Mouse (Mus musculus): ENCODE measurements around the gene Ttc27.

DNA sequence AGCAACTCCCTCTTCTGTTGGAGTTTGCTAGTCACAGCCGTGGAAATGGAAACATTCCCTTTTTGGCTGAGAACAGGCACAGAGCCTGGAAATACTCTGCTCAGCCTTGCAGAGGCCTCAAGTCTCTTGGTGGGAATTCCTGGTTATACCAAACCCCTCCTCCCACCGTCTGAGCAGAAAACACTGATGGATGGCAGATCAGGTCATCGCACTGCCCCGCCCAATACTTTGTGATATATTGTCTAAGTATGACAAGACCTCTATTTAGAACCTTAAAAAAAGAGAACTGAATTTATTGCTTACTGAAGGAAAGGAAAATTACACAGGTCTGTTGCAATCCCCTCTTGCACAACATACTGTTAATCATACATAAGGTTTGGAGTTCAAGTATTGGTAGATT lies 6.8 kb upstream of the Ttc27 start:
- TF ChIP-seq EP300 (IDR thresholded peaks at IDR 0.05; ENCODE audit: low read depth) = no peak
- TF ChIP-seq CTCF (IDR thresholded peaks at IDR 0.05; ENCODE audit: low read depth) = no peak
